Mouse (Mus musculus) embryo, embryonic 11.5 days (tissue): ENCODE data around the gene Dynlrb1.

Experiments used
- DNase-seq: peaks from one replicate; pipeline ENCODE4 v3.0.0-alpha.2; 2012; ENCODE audit warnings: low read depth, low spot score

The Dynlrb1 gene

GRCm38 (mm10) chr2:155236362-155236992 lies at the start of gene Dynlrb1:
Gene Dynlrb1, plus strand, starts transcription at chr2:155236533.
- peak; percentile 95 for DNase-seq

GRCm38 (mm10) chr2:155207419-155207818 lies 28.9 kb upstream of the Dynlrb1 start:
- DNase-seq: no peak

DNA sequence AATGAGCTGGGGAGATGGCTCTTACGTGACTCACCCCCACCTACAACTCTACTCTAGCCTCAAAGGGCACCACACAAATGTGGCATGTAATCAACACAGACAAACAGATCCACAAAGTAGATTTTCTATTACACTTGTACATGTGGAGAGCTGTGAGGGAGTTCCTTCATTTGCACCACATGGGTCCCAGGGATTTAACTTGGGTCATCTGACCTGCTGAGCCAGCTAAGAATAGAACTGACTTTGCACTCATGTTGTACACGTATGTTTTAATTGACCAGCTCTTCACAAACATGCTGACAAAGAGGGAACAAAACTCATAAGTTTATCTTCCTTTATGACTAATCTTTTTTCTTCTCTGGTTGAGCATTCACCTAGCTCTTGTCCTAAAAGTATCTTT lies 13.2 kb upstream of the Dynlrb1 start:
- no peak for DNase-seq

DNA sequence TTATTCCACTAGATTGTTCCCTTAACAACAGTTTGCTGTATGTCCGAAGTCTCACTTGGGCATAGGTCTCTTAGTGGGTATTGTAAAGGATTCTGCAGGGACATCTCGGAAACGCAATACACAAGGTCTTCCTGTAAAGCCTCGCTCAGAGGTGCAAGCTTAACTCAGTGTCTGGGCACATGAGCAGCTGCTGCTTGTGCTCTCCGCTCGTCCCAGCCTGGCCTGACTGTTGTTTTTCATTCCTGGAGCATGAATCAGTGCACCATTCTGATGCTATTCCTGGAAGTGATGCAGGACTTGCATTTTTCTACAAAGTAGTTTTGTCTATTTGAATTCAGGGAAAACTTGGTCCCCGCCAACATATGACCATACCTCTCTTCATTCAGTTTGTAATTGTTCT lies 11.6 kb upstream of the Dynlrb1 start:
- no peak for DNase-seq

DNA sequence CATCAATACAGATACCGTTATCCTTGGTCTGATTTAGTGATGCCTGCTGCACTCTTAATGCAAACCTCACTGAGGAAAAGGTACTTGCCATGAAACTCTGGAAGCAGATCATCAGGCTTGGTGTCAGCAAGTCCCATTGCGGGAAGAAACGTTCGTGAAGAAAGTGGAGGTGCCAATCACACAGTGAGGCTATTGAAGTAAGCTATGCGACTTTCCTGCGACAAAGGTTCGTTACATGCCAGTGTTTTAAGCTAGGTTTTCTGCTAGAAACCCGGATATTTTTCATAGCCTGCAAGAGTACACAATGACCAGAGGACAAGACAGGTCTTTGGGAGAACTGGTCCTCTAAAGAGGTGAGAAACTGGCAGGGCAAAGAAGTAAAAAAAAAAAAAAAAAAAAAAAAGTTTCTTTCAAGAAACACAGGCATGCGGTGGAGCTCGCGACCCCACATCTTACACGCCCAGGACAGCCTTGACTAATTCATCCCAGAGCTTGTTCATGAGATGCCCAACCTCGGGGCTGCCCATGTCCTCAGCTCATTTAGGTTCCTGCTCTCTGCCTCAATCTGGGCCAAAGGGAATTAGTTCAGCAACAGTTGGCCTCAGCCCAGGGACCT lies 479 bp upstream of the Dynlrb1 start:
- no peak for DNase-seq

DNA sequence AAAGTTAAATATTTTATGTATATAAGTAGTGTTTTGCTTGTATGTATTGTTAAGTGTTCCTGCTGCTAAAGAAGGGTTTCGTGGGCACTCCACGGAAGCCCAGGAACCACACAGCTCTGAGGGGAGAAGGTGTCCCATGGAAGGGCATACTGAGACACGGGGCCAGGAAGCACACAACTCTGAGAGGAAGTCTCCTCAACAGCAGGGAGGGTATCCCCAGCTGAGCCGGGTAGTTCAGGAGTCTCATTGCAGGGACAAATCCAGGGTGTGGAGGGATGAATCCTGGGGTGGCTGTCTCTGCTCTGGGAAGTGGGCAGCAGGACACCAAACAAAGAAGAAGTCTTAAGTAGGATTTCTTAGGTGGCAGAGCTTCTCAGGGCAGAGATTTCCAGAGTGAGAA lies 943 bp downstream of the Dynlrb1 start:
- DNase-seq: no peak

DNA sequence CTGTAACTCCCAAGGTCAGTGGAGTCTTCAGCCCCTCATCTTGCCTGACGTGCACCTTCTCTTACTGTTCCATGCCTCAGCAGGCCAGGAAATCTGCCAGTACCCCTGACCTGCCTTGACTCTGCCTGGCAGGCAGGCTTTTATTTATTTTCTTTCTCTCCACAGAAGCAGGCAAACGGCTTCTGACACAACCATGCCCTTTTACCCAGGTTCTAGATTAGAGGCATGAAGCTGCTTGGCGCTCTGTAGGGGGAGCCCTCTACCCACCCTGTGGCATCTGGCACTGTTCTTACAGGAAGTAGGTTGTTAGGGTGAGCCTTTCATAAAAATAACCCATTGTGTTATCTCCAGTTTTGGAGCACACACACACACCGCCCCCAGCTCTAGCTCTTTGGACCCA lies 4.6 kb downstream of the Dynlrb1 start:
- DNase-seq: no peak

GRCm38 (mm10) chr2:155242296-155242855 lies 6.0 kb downstream of the Dynlrb1 start:
- no peak for DNase-seq

DNA sequence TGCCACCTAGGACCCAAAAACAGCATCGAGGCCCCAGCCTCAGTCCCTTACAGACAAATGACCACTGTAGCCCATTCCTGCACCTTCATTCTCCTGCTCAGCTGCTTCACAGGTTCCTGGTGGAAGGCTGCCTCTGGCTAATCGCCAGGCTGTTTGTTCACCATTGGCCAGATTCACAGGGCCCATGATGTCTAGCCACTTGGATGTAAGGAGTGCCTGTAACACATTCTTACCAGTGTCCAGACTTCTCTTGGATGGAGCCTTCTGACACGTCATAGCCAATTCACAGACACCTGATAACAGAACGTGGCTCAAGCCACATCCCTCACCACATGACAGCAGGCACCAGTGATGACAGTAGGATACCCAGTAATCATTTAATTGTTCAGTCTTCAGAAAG lies 9.9 kb downstream of the Dynlrb1 start:
- DNase-seq: no peak

DNA sequence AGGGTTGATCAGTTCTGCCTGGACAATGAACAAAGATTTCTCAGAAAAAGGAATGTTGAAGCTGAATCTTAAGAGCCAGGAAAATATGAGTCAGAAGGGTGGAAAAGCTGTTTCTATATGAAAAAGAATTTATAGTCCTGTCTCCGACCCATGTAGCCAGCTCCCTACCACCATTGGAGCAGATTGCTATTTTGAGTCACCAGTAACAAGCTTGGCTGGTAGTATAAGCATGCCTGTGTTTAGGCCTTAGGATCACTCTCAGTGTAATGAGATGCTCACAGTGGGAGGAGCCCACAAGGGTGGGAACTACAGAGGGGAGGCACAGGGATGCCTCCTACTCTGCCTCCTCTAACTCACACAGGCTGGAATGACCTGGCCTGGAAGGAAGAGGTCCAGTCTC lies 11.9 kb downstream of the Dynlrb1 start:
- DNase-seq: no peak

- DNase-seq: no peak
These were observed 12.4 kb downstream of the Dynlrb1 start for GRCm38 (mm10) chr2:155248718-155249117.

DNA sequence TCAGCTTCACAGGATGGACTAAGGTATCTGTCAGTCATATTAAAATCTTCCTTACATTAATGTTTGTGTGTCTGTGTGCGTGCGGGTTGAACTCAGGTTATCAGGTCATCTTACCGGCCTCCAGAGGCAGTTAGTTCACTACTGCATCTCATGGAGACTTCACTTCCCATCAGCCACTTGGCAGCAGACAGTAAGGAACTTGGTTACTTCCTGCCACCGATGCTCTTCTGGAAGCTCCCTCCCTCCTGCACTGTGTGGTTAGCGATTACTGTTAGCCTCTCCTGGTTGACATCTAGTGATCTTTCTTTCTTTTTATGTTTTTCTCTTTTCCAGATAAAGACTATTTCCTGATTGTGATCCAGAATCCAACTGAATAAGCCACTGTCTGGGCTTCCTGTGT lies 13.3 kb downstream of the Dynlrb1 start:
- DNase-seq: no peak

DNA sequence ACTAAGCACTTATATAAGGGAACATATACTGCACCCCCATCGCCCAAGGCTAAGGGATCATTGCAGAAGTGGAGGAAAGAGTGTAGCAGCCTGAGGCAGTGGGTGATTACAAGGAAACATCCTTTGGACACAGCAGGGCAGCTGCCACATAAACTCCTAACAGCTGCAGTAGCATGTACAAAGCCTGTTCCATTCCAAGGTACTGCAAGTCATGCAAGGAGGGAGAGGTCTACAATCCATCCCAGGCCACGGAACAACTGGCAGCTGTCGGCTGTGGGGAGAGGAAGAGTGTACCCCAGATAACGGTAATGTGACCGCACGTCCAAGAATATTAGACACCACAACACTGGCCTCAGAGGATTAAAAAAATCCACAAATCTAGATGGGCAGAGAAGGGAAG lies 29.2 kb downstream of the Dynlrb1 start:
- no peak for DNase-seq

DNA sequence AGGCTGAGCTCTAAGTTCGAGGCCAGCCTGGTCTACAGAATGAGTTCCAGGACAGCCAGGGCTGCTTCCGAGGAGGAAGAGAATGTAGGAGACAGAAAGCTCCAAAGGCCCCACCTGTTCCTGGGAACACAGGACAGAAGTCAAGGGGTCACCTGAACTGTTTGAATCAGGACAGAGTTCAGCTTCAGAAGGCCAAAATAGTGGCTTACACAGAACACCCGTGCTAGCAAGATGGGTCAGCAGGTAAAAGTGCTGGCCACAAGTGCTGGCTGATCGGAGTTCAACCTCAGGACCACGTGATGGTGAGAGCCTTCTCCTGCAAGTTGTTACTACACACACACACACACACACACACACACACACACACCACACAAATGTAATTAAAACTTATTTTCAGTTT lies 30.6 kb downstream of the Dynlrb1 start:
- no peak for DNase-seq

DNA sequence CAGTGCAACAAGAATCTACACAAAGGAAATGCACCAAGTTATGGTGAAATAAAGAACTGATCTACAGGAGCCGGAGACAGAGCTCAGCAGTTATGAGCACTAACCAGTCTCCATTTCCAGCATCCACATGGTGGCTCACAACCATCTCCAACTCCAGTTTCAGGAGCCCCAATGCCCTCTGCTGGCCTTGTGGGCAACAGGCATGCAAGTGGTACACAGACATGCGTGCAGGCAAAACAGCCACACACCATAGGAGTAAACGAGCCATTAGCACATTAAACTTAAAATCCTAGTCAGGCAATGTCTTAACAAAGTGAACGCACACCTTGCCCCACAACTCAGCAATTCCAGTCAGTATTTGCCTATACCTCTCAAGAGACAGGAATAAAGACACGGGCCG lies 35.6 kb downstream of the Dynlrb1 start:
- no peak for DNase-seq

DNA sequence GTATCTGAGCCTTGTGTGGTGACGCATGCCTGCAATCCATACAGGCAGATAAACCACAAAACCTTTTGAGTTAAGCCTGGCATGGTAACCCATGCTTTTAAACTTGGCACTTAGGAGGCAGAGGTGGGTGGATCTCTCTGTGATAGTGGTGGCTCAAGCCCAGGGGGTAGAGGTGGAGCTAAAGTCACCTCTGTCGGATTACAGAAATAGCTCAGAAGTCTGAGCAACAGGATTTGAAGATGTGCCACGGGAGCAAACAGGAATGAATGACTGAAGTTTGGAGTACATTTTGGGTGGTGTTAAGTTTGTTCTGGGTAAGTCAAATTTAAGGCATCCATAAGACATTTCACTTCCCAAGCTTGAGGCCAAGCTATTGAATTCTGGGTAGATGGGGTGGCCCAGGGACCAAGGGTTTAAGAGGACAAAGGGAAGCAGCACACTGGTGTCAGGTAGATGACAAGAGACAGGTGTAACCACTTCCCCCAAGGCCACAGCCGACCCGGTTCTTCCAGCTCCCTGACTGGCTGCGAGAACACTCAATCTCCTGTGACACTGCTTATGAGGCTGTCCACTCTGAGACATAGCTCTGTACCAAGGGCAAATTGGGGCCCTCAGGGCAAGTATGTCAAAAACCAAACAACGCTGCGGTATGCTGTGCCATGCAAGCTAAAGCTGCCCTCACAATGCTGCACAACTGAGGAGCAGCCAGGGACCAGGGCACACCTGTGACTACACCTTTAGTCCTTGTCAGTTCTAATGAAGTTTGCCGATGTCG lies 36.2 kb downstream of the Dynlrb1 start:
- no peak for DNase-seq

GRCm38 (mm10) chr2:155273603-155274002 lies 37.3 kb downstream of the Dynlrb1 start:
- no peak for DNase-seq

DNA sequence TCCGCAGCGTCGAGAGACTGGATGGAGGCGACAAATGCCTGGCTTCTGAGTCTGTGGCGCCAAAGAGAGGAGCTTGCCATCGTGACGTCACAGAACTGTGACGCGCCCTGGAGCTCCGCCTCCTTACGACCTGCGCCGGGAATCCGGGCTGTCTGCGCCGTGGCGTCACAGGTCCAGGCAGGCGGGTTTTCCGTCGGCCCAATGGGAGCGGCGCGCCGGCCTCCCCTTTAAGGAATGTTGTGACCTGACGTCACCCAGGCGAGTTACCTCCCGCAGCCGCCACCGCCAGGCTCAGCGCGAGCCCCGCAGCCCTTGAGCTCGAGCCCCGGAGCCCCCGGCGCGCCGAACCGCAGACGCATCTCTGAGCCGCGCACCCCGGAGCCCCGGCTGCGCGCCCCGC lies 39.9 kb downstream of the Dynlrb1 start, which contains the start of gene Map1lc3a:
Gene Map1lc3a (plus strand): TSS at position 103 of the 400 bp plus-strand sequence.
- peak; percentile 97 for DNase-seq

DNA sequence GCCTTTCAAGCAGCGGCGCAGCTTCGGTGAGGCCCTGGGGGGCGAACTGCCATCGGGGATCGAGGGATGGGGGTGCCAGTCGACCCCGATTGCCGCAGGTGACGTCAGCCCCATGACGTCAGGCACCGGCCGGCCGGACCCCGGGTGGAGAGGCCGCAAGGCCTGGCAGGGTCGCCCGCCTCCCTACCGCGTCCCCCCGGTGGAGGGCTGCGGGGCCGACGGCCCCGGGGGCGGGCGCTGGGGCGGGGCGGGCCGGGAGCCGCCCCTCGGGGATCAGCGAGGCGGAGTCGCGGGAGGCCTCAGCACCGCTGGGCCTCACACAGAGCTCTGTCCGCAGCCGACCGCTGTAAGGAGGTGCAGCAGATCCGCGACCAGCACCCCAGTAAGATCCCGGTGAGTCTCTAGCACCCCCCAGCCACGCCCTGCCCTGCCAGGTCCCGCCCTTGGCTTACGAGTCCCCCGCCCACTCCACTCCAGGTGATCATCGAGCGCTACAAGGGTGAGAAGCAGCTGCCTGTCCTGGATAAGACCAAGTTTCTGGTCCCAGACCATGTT lies 40.4 kb downstream of the Dynlrb1 start:
- DNase-seq: peak; percentile 47

DNA sequence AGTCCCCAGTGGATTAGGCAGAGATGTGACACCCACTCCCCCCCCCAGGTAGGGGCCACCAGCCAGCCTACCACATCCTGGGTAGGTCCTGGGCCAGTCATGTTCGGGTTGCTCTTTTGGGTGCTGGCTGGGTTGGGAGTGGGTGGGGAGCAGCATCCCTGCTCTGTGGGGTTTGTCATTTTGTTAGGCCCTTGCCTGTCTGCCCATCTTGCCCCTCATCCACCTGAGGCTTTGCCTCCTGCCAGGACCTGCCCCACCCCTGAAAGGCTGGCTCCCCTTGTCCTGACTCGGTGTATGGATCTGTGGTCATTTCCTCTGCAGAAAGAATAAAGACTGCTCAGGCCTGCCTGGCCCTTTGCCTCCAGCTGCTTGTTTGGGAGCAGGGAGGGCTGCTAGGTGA lies 41.4 kb downstream of the Dynlrb1 start:
- no peak for DNase-seq

DNA sequence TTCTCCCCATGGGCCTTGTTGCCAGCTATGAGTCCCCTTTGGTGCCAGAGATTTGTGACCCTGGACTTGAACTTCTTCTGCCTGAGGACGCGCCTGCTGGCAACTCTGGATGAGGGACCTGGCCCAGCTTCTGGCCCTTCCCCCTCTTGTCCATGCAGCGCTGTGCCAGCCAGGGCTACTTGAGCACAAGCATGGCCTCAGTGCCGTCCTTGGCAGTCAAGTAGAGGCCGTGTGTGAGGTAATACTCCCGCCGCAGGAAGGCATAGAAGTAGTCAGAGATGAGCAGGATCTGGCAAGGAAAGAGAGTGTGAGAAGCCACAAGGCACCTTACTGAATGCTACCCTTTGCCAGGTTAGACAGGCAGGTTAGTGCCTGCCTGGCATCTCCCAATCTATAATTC lies 42.0 kb downstream of the Dynlrb1 start:
- DNase-seq: no peak

- DNase-seq: no peak
These were observed 42.8 kb downstream of the Dynlrb1 start for GRCm38 (mm10) chr2:155279163-155279562.
